Mouse (Mus musculus) megakaryocyte, embryonic 14.5 days (primary cell): ENCODE results near the gene Gpn2.

Experiments
- FLI1 ChIP-seq: IDR thresholded peaks from 2 replicates; pipeline ENCODE4 v1.6.1; 2012; ENCODE audit warnings: low read length, inconsistent platforms, mixed read lengths
- GATA1 ChIP-seq: IDR thresholded peaks from 3 replicates; pipeline ENCODE4 v1.6.1; 2012; ENCODE audit warnings: mixed read lengths, low read length, inconsistent platforms, borderline replicate concordance

DNA sequence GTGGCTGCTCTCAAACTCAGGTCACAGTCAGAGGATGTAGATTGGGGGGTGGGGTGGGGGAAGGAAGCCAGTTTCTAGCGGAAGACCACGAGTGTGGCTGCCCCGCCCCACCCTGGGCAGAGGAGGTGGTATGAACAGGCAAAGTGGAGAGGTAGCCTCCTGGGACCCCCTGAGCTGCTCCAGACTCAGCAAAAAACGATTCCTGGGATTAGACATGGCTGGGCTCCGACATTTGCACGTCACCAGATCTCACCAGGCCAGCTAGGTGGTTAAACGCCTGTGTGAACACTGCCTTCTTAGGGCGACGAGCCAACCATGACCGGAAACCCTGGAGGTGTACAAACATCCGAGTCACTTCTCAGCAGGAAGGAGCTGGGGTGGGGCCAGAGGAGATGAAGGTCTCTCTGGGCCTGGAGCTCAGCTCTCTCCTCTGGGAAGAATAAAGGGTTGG lies 41.5 kb downstream of the Gpn2 start:
- no peak for TF ChIP-seq GATA1
- TF ChIP-seq FLI1, result no peak
